Mouse (Mus musculus) C2C12 (cell line): ENCODE measurements around the gene Tgfb1.

Experiments
- CTCF ChIP-seq: IDR thresholded peaks from one replicate; pipeline ENCODE4 v1.5.1; 2011; ENCODE audit not compliant: control insufficient read depth, insufficient read depth, insufficient read length
- USF1 ChIP-seq: IDR thresholded peaks from one replicate; pipeline ENCODE4 v1.6.1; 2011; ENCODE audit warnings: low read depth, mild to moderate bottlenecking, control low read depth, moderate library complexity

- TF ChIP-seq CTCF = no peak
- TF ChIP-seq USF1 = no peak
Measured at GRCm38 (mm10) chr7:25703793-25704494, 17.1 kb downstream of the Tgfb1 start.
